Mouse (Mus musculus): ENCODE data around the gene Fbxl19.

Gene Fbxl19

DNA sequence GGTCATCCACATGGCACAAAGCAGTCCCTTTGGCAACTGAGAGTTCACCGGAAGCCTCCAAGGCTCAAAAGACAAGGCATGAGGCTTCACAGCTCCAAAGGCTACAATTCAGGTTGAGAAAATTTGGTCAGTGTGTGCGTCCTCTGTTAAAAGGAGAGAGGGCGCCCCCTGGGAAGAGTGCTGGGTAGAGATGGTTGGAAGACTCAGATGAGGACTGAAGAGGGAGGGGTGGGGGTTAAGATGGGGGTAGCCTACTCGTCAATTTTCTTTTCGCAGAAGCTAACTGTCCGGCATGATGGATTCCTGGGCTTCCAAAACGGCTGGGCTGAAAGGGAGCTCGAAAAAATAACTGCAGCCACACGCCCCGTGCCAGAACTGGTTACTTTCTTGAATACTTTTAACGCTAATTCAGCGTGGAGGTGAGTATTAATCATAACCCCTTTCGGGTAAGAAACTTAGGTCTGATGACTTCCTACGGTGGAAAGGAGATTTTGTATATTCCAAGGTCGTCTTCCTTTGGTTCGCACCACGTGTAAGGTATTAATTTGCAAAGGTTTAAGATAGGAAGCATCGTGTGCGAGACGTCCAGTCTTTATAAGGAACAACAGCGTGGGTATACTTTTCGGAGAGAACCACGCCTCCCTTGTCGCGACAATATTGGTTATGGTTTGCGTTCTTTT is at the start of gene Fbxl19:
Gene Fbxl19, plus strand, starts transcription at position 178 of the 680 bp plus-strand sequence.
- peak; percentile 74 for DNase-seq

DNA sequence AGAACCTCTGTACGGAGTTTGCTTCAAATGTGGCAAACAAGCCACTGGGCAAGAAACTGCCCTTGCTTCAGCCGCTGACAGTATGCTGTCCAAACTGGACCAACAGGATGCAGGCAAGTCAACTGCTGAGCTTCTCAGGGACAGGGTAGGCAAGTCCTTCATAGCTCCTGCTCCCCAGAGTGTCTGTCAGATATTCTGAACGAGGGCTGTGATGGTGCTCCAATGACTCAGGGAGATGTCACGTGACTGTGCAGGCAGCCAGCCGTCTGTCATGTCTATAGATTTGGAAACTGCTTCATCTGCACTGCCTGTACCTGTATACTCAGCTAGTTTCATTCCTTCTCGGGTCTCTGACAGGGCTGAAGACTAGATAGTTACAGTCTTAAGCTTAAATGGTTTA is 45.4 kb upstream of the Fbxl19 start:
- DNase-seq: no peak

DNA sequence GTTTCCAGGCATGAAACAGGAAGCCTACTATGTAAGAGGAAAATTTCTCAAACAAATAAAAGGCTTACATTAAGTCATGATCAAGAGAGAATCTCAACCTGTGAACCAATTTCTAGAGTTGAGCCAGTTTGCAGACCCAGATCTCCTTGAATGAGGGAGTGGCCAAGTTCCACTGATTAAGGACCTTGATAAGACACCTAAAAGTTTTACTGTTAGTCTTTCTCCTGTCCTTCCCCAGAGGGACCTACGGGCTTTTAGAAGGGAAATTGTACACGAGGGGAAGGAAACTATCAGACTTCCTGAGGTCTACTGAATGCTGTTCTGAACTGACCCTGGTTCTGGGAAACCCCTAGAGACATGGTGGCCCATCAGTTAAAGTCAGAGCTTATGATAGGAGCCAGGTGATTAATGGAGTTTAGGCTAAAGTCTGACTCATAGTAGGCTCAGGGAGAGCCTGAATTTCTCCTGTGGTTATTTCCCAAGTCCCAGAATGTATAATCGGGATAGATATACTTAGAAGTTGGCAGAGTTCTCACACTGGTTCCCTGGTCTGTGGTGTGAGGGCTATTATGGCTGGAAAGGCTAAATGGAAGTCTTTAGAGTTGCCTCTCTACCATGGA is 43.5 kb upstream of the Fbxl19 start:
- DNase-seq: no peak

DNA sequence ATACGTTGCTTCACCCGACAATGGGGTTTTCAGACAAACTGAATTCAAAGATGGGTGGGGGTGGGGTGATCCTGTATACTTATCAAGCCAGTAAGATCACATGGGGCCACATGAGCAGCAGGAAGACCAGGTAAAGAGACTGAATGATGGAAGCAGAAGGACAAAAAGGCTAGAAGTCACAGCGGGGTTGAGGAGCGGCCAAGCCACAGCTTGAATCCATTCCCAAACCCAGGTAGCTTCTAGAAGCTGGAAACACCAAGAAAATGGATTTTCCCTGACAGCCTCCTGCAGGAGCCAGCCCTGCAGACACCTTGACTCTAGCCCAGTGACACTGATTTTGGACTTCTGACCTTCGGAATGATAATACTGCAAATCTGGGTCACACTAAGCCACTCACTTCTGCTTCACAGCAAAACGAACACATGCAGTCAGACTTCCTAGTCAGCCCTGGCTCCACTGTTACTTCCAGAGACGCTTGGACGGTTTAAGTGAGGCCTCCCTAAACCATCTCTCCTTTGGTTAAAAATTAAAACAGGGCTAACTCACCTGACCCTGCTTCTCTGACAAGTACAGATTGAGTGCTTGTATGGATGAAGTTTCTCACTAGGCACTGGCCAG is 40.7 kb upstream of the Fbxl19 start:
- no peak for DNase-seq

DNA sequence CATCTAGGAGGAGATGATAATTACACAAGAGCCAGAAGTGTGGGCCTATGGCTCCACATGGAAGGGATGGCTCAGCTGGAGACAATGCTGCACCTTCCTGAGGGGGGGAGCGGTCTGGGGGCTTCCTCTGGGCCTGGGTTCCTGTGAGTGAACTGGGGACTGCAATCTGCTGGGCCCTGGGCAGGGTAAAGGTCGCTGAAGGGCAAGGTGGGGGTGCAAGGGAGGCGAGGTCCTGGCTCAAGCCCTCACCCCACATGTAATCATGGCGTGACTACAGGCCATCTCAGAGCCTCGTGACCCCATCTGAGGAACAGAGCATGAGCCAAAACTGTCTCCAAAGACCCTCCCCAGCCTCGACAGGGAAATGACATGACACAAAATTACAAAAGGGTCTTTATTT is 39.7 kb upstream of the Fbxl19 start:
- no peak for DNase-seq

DNA sequence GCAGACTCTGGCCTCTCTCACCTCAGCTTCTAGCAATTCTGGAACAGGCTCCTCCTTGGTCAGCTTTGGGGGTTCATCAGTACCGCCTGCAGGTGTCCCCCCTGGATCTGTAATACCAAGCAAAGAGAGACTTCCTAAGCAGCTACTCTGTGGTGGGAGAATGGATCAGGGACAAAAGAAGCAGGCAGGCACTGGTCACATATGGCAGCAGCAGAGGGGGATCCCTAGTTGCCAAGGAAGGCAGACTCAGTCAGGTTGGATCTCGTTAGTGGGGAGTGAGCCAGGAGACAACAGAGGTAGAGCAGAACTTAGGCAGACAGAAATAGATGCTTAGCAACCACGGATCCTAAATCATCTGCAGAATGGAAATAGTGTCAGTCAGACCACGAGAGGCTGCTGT is 38.6 kb upstream of the Fbxl19 start:
- DNase-seq: no peak

DNA sequence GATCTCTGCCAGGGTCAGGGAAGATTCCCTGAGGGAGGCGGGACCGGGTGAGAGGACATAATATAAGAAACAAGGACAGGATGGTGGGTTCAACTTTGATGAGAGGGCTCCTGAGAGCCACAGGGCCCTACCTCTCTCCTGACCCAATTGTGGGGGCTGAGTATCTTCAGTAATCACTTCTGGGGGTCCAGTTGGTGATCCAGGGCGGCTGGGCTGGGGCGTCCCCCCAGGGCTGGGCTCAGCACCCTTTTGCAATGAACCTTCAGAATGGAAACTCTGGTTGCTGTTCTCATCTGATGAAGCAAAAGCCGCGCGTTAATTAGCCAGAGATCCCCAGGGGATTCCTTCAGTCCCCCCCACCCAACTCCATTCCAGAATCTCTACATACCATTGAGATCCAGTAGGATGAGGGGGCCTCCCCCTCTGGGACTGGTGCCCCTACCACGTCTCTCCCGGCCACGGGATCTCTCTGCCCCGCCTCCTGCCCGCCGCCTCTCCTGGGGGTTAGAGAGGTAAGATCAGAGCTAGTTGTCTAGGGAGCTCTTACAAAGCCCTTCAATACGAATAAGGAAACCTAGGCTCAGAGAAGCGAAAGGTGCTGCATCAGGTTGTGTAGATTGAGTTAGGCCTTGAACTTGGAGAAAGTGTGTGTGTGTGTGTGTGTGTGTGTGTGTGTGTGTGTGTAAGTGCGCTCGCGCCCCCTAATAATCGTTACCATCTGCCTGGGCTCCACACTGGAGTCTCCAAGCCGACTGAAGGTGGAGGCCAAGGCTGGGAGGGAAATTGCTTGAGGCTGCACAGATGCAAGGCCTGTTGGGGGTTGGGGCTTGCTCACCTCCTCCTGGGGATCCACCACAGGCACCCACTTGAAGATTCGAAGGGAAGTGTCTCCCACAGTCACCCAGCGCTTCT is 37.0 kb upstream of the Fbxl19 start:
- peak; percentile 38 for DNase-seq

DNA sequence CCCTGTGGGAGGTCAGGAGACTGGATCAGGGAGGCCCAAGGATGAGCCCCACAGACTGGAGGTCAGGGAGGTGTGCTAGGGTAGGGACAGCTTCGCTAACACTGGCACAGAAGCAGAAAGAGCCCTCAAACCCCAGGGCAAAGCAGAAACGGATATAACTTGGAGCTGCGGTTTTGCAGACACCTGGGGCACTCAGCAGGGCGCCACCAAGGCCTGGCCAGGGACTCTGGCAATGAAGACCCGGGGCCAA is 36.5 kb upstream of the Fbxl19 start:
- no peak for DNase-seq

DNA sequence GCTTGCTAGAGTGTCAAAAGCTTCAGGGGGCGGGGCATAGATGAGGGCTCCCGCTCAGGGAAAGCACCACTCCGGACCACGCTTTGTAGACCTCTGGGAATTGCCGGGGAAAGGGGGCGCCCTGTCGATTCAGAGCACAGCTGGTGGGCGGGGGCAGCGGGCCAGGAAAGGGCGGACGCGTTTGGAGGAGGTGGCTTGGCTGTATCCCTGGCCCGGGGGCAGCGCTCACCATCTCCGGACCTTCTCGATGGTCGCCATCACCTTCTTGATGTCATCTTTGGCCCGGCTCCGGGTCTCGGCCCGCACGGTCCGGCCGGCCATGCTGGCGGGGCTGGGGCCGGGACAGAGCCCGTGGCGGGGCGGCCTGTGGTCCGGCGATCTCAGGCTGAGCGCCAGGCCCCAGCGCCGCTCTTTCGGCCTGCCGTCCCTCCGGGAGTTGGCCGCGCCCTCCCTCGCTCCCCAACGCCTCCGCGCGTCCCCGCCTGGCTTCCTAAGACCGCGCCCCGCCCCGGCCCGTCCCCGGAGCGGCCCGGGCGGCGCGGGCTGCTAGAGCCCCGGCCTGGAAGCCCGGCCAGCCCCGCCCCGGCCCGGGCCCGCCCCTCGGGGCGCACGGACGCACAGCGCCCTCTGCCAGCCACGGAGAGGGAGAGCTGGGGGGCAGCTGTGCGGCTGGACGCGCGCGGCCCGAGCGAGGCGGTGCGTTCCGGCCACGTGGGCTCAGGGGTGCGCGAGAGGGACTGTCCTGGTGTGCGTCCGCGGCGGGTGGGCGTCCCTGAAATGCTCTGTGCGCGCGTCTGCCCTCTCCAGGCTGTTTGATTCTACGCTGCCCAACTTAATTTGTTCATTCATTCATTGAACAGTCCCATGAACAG is 35.9 kb upstream of the Fbxl19 start, which contains the start of gene Bcl7c:
Gene Bcl7c, minus strand, starts transcription at position 727 of the 872 bp plus-strand sequence.
- DNase-seq: peak; percentile 86

DNA sequence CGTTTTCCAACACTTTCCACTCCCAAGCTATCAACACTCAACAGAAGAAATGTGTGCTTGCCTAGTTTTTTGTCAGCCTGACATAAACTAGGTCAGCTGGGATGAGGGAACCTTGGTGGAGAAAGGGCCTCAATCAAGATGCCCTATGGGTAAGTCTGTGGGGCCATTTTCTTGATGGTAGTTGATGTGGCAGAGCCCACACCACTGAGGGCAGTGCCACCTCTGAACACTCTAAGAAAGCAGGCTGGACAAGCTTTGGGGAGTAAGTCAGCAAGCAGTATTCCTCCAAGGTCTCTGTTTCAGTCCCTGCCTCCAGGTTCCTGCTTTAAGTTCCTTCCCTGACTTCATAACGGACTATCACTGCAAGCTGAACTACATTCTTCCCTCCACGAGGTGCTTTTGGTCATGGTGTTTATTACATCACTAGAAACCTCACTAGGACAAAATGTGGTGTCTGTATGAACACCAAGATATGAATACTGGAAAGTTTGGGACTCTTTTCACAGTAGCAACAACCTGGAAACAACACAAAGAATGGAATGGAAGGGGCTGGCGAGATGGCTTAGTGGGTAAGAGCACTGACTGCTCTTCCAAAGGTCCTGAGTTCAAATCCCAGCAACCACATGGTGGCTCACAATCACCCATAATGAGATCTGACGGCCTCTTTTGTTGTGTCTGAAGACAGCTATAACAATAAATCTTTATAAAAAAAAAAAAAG is 34.9 kb upstream of the Fbxl19 start:
- DNase-seq: no peak

DNA sequence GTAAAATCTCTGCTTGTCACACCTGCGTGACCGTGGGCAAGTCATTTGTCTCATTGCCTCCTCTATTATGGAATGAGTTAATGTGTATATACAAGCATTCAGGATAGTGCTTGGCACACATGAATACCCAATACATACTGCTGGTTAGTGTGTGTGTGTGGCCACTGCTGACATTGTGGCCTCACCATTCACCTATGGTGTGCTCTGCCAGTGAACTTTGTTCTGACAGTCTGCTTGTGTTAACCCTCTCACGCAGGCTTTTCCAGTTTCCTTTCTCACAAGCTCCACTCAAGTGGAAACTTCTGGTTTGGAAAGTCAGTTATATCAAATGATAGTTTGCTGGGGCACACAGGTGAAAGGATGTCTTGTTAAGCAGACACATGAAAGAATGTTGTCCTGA is 33.3 kb upstream of the Fbxl19 start:
- no peak for DNase-seq

DNA sequence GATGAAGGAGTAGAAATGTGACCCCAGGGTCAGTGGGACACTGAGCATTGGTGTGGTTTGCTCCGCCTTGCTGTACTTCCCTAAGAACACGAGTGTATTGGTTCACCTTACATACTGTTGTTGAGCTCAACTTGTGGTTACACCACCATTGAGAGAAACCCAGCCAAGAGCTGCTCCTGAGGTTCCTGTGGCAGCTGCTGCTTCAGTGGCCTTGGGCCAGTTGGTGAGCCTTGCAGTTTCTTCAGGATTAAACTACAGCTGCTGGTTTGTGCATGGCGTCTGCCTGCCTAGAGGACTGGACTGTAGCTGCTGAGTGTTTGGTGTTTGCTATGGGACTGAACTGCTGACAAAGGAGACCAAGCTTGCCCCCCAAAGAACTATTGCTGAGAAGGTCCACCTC is 32.9 kb upstream of the Fbxl19 start:
- DNase-seq: no peak

DNA sequence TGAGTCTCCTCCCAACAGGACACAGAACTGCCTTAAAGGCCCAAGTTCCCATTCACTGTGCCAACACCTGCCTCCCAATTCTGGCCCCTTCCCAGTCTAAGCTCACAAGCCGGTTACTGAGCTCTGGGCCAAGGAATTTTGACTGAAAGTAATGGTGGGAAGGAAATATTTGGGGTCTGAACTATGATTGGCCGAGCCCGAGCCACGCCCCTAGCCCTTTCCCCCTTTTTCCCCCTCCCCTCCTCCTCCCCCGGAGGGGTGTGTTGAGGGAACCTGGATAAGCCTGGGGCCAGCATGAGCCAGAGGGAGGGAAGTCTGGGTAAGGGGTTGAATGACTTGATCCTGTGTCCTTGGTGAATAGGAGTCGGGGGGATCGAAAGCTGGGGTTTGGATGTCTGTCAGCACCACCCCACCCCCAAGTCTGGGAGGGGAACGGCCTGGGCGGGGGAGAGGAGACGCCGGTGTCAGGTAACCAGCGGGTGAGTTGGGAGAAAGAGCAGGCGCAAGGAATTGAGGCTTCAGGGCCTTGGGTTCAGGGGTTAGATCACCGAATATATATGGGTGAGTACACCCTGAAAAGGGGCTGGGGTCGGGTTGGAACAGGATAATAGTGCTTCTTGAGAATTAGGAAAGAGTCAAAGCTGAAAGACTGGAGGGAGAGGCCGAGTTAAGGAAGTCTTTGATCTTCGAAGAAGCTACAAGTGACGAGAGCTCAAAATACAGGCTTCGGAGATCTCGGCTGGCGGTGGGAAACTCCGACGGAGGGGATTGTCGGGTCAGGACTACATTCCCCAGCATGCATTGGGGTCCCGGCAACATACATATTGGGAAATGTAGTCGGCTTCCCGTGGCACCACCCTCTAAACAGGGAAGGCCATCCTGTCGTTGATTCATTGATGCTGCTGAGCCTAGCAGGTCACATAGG is 31.6 kb upstream of the Fbxl19 start, which contains the start of gene Ctf1:
Gene Ctf1, plus strand, starts transcription at position 276 of the 925 bp plus-strand sequence.
- peak; percentile 74 for DNase-seq

DNA sequence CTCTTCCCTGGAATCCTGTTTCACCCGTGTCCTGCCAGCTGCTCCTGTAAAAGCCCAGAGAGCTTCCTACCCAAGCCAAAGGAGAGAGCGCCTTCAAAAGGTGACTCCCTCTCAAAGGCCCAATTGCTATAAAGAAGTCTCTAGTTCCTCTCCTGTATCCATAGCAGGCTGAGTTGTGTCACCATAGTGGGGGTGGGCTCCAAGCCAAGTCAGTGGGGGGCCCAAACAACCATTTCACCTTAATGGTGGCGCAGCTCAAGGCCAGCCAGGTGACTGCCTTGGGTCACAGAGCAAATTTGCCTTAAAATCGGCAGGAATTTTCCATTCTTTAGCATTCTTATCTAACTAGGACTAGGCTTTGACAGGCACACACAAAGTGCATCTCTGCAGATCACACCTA is 29.5 kb upstream of the Fbxl19 start:
- DNase-seq: no peak

DNA sequence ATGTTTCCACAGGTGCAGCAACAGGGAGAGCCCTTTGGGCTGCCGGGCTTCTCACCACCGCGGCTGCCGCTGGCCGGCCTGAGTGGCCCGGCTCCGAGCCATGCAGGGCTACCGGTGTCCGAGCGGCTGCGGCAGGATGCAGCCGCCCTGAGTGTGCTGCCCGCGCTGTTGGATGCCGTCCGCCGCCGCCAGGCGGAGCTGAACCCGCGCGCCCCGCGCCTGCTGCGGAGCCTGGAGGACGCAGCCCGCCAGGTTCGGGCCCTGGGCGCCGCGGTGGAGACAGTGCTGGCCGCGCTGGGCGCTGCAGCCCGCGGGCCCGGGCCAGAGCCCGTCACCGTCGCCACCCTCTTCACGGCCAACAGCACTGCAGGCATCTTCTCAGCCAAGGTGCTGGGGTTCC is 27.4 kb upstream of the Fbxl19 start:
- DNase-seq: peak; percentile 72

DNA sequence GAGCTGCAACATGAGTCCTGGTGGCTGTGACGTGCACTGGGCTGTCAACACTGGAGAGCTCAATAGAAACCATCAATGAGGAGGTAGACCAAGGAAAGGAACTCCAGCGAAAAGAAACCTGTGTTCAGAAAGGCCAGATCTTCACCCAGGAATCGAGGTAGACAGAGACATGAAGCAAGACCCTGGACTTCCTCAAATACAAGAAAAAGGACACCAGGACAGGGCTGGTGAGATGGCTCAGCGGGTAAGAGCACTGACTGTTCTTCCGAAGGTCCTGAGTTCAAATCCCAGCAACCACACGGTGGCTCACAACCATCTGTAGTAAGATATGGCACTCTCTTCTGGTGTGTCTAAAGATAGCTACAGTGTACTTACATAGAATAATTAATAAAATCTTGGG is 26.0 kb upstream of the Fbxl19 start:
- no peak for DNase-seq

DNA sequence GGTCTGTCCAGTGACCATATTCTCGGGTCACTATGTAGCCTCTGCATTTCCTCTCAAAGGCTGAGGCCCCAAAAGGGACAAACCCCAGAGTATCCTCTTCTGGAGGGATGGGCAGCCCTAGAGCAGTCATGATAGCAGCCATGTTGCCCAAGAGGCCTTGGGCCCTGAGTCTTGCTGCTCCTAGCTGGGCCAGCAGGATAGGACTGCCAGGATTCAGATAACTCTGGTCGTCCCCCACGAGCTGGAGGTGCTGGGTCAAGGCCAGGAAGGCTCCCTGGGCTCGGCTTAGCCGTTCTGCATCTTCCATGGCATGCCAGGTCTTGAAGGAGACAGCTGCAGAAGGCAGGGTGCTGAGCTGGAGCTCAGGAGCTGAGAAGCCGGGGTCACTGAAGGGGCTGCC is 25.1 kb upstream of the Fbxl19 start:
- DNase-seq: no peak

DNA sequence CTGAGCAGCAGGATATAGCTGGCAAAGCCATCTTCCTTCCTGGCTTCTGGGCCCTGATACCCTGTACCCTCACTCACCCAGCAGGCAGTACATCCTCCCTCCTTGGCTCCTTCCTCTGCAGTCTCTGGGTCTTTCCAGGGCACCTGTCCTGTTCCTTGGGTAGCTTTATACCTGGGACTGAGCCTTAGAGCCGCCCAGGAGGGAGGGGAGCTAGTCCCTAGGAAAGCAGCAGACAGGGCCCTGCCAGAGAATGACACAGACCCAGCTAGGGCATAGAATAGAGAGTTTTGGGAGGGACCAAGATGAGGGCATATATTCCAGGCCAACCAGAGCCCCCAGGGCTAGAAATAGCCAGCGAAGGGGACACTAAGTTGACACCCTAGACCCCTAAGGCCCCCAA is 18.9 kb upstream of the Fbxl19 start:
- DNase-seq: no peak

DNA sequence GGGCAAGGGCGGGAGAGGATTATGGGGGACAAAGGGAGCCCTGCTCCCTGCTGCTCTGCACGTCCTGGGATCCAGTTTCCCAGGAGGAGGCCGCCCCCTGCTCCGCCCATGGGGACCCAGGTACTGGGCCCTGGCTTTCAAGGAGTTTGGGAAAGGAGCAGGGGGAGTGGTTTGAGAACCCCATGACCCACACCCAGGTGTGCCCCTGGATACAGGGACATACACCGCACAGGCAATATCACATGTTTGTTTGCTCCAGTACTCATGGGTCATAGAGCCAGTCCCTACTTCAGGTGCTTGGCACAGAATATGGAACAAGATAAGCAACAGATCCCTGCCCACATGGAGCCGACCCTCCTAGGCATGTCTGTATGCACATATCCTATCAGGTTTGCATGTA is 18.4 kb upstream of the Fbxl19 start:
- DNase-seq: no peak

DNA sequence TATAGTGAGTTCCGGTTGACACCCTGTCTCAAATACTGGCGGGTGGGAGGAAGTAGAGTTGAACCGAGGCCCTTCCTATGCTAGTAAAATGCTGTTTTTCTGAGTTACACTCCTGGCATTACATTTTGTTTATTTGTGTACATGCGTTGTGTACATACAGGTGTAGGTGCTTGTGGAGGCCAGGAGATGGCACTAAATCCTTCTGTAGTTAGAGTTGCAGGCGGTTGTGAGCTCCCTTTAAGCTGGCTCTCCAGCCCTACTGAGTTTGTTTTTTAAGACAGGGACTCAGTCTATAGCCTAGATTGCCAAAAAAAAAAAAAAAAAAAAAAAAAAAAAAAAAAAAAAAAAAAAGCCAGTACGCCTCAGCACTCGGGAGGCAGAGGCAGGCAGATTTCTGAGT is 16.4 kb upstream of the Fbxl19 start:
- DNase-seq: no peak

DNA sequence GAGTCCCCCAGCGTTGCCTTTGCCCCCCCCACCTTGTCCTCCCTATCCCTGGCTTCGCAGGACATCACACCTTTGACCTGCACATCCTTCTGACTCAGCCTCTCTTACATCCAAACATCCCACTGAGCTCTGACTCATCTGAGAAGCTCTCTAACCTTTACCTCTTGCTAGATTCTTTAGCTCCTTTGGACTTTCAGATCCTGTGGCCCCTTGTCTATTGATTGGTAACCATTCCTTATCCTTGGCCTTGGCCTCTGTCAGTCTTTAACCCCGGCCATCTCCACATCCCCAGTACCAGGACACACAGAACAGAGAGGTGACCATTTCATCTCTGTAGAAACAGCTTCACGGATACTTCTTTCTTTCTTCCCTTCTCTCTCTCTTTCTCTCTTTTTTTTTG is 14.2 kb upstream of the Fbxl19 start:
- DNase-seq: no peak
